Mouse (Mus musculus): ENCODE measurements around the gene Zcchc24. TPM values are rescaled to one million over a fixed set of nuclear protein-coding genes. Genes with fewer than 3 reads are reported as not detected.
A peak's percentile ranks its signal among the peaks of the same experiment; 100 is the strongest.
"Not testable (repeated sequence)": the region's sequence is repeated elsewhere in the genome, so short reads cannot be mapped to it uniquely, and the experiment has no call there.

Zcchc24 gene
- total RNA-seq (2017) = 4.2 and 5.3 TPM in 2 replicates

GRCm38 (mm10) chr14:25768915-25769625 is at the start of gene Zcchc24:
Gene Zcchc24 (minus strand): TSS chr14:25769039.
- peak; percentile 50 to 71 for ATAC-seq (replicated peaks in 1 of 2; ENCODE audit: insufficient read depth in 1 of 2, low FRiP score in 2 of 2, low TSS enrichment in 1 of 2, low read depth in 1 of 2, poor library complexity in 2 of 2, severe bottlenecking in 2 of 2)

- peak; percentile 91 to 92 for ATAC-seq (replicated peaks in 1 of 2; ENCODE audit: insufficient read depth in 1 of 2, low FRiP score in 2 of 2, low TSS enrichment in 1 of 2, low read depth in 1 of 2, poor library complexity in 2 of 2, severe bottlenecking in 2 of 2)
These were observed 47.6 kb upstream of the Zcchc24 start for GRCm38 (mm10) chr14:25816416-25816815.

- no peak for ATAC-seq (replicated peaks in 1 of 2; ENCODE audit: insufficient read depth in 1 of 2, low FRiP score in 2 of 2, low TSS enrichment in 1 of 2, low read depth in 1 of 2, poor library complexity in 2 of 2, severe bottlenecking in 2 of 2)
These were observed 45.3 kb upstream of the Zcchc24 start for GRCm38 (mm10) chr14:25814140-25814539.

- ATAC-seq (replicated peaks in 1 of 2; ENCODE audit: insufficient read depth in 1 of 2, low FRiP score in 2 of 2, low TSS enrichment in 1 of 2, low read depth in 1 of 2, poor library complexity in 2 of 2, severe bottlenecking in 2 of 2) = not testable (repeated sequence)
These were observed 42.2 kb upstream of the Zcchc24 start for GRCm38 (mm10) chr14:25811026-25811425.

- ATAC-seq (replicated peaks in 1 of 2; ENCODE audit: insufficient read depth in 1 of 2, low FRiP score in 2 of 2, low TSS enrichment in 1 of 2, low read depth in 1 of 2, poor library complexity in 2 of 2, severe bottlenecking in 2 of 2) = no peak
These were observed 37.7 kb upstream of the Zcchc24 start for GRCm38 (mm10) chr14:25806561-25806960.

GRCm38 (mm10) chr14:25805871-25806270 is 37.0 kb upstream of the Zcchc24 start:
- ATAC-seq (replicated peaks in 1 of 2; ENCODE audit: insufficient read depth in 1 of 2, low FRiP score in 2 of 2, low TSS enrichment in 1 of 2, low read depth in 1 of 2, poor library complexity in 2 of 2, severe bottlenecking in 2 of 2) = no peak

GRCm38 (mm10) chr14:25803246-25803809 is 34.5 kb upstream of the Zcchc24 start:
- ATAC-seq (replicated peaks in 1 of 2; ENCODE audit: insufficient read depth in 1 of 2, low FRiP score in 2 of 2, low TSS enrichment in 1 of 2, low read depth in 1 of 2, poor library complexity in 2 of 2, severe bottlenecking in 2 of 2) = no peak

GRCm38 (mm10) chr14:25802511-25802910 is 33.7 kb upstream of the Zcchc24 start:
- ATAC-seq (replicated peaks in 1 of 2; ENCODE audit: insufficient read depth in 1 of 2, low FRiP score in 2 of 2, low TSS enrichment in 1 of 2, low read depth in 1 of 2, poor library complexity in 2 of 2, severe bottlenecking in 2 of 2) = no peak

- ATAC-seq (replicated peaks in 1 of 2; ENCODE audit: insufficient read depth in 1 of 2, low FRiP score in 2 of 2, low TSS enrichment in 1 of 2, low read depth in 1 of 2, poor library complexity in 2 of 2, severe bottlenecking in 2 of 2) = peak; percentile 77 to 85
These were observed 31.5 kb upstream of the Zcchc24 start for GRCm38 (mm10) chr14:25800166-25800960.

- ATAC-seq (replicated peaks in 1 of 2; ENCODE audit: insufficient read depth in 1 of 2, low FRiP score in 2 of 2, low TSS enrichment in 1 of 2, low read depth in 1 of 2, poor library complexity in 2 of 2, severe bottlenecking in 2 of 2) = no peak
These were observed 27.8 kb upstream of the Zcchc24 start for GRCm38 (mm10) chr14:25796619-25797018.

GRCm38 (mm10) chr14:25795561-25796174 is 26.8 kb upstream of the Zcchc24 start:
- ATAC-seq (replicated peaks in 1 of 2; ENCODE audit: insufficient read depth in 1 of 2, low FRiP score in 2 of 2, low TSS enrichment in 1 of 2, low read depth in 1 of 2, poor library complexity in 2 of 2, severe bottlenecking in 2 of 2) = no peak

- no peak for ATAC-seq (replicated peaks in 1 of 2; ENCODE audit: insufficient read depth in 1 of 2, low FRiP score in 2 of 2, low TSS enrichment in 1 of 2, low read depth in 1 of 2, poor library complexity in 2 of 2, severe bottlenecking in 2 of 2)
These were observed 26.2 kb upstream of the Zcchc24 start for GRCm38 (mm10) chr14:25795067-25795466.

GRCm38 (mm10) chr14:25794331-25794730 is 25.5 kb upstream of the Zcchc24 start:
- ATAC-seq (replicated peaks in 1 of 2; ENCODE audit: insufficient read depth in 1 of 2, low FRiP score in 2 of 2, low TSS enrichment in 1 of 2, low read depth in 1 of 2, poor library complexity in 2 of 2, severe bottlenecking in 2 of 2) = no peak

- no peak for ATAC-seq (replicated peaks in 1 of 2; ENCODE audit: insufficient read depth in 1 of 2, low FRiP score in 2 of 2, low TSS enrichment in 1 of 2, low read depth in 1 of 2, poor library complexity in 2 of 2, severe bottlenecking in 2 of 2)
These were observed 22.0 kb upstream of the Zcchc24 start for GRCm38 (mm10) chr14:25790768-25791302.

GRCm38 (mm10) chr14:25789946-25790345 is 21.1 kb upstream of the Zcchc24 start:
- ATAC-seq (replicated peaks in 1 of 2; ENCODE audit: insufficient read depth in 1 of 2, low FRiP score in 2 of 2, low TSS enrichment in 1 of 2, low read depth in 1 of 2, poor library complexity in 2 of 2, severe bottlenecking in 2 of 2) = no peak

GRCm38 (mm10) chr14:25789207-25789606 is 20.4 kb upstream of the Zcchc24 start:
- ATAC-seq (replicated peaks in 1 of 2; ENCODE audit: insufficient read depth in 1 of 2, low FRiP score in 2 of 2, low TSS enrichment in 1 of 2, low read depth in 1 of 2, poor library complexity in 2 of 2, severe bottlenecking in 2 of 2) = peak; percentile 58 to 76

GRCm38 (mm10) chr14:25788201-25788600 is 19.4 kb upstream of the Zcchc24 start:
- no peak; a peak in 1 of 4 replicates for ATAC-seq (replicated peaks in 1 of 2; ENCODE audit: insufficient read depth in 1 of 2, low FRiP score in 2 of 2, low TSS enrichment in 1 of 2, low read depth in 1 of 2, poor library complexity in 2 of 2, severe bottlenecking in 2 of 2)
